Mouse (Mus musculus): ENCODE measurements around the gene Cc2d2a.
A peak's percentile ranks its signal among the peaks of the same experiment; 100 is the strongest.

Gene Cc2d2a

GRCm38 (mm10) chr5:43661997-43662961 lies at the start of gene Cc2d2a:
TSS of gene Cc2d2a (plus strand) at chr5:43662346.
- DNase-seq (ENCODE audit: low read depth, low spot score), result peak; percentile 53

GRCm38 (mm10) chr5:43621575-43622299 lies 40.4 kb upstream of the Cc2d2a start:
- DNase-seq (ENCODE audit: low read depth, low spot score), result no peak

- DNase-seq (ENCODE audit: low read depth, low spot score), result no peak
Measured at GRCm38 (mm10) chr5:43625407-43625806, 36.7 kb upstream of the Cc2d2a start.

DNA sequence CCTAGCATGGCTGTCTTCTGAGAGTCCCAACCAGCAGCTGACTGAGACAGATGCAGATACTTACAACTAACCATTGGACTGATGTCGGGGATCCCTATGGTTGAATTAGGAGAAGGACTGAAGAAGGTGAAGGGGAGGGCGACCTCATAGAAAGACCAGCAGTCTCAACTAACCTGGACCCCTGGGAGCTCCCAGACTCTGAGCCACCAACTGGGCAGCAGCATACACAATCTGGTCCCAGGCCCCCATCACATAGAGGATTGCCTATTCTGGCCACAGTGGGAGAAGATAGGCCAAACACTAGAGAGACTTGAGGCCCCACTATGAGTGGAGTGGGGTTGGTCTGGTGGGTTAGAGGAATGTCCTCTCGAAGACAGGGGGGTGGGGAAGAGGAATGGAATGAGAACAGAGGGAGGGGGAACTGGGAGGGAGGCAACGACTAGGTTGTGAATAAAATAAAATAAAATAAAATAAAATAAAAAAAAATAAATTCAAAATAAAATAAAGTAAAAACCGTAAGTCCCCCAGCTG lies 28.0 kb upstream of the Cc2d2a start:
- DNase-seq (ENCODE audit: low read depth, low spot score), result no peak

DNA sequence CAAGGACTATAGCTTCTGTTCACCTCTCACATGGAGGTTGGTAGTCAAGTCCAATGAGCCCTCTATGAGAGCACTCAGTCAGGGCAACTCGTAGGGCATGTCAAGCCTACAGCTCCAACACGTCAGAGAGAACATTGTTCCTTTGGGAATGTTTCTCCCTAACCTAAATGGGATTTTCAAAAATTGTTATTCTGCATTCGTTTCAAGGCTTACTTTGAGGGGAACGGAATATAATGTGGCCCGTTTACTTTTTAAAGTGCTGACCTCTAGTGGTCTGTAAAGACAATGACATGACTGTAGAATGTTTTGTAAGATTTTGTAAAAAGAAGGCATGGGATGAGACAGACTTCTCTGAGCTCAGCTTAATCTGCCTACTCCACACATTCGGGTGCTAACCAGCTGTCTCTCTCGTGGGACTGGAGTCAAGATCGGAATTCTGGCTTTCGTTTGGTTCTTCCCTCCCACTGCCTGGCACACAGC lies 27.5 kb upstream of the Cc2d2a start:
- DNase-seq (ENCODE audit: low read depth, low spot score), result peak; percentile 14

- DNase-seq (ENCODE audit: low read depth, low spot score), result no peak
Measured at GRCm38 (mm10) chr5:43645020-43645419, 17.1 kb upstream of the Cc2d2a start.

GRCm38 (mm10) chr5:43647098-43647774 lies 14.9 kb upstream of the Cc2d2a start:
- no peak for DNase-seq (ENCODE audit: low read depth, low spot score)

- no peak for DNase-seq (ENCODE audit: low read depth, low spot score)
Measured at GRCm38 (mm10) chr5:43661498-43661897, 648 bp upstream of the Cc2d2a start.

- DNase-seq (ENCODE audit: low read depth, low spot score), result no peak
Measured at GRCm38 (mm10) chr5:43663531-43663930, 1.4 kb downstream of the Cc2d2a start.

DNA sequence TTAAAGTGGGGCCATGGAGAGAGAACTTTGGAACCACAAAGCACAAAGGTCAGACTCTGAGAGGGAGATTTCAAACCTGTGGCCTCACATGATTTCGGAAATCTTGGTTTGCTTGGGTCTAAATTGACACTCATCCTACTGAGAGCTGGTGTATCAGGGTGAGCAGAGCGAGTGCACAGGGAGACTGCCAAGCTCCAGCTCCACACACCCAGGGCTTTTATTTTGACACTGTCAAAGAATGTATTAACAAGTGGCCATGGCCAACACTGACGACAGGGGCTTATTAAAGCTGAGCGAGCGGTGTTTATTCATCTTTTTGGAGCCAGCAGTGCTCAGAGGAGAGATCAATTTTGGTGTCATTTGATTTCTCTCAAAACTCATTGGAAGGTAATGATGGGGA lies 3.0 kb downstream of the Cc2d2a start:
- DNase-seq (ENCODE audit: low read depth, low spot score), result peak; percentile 40

DNA sequence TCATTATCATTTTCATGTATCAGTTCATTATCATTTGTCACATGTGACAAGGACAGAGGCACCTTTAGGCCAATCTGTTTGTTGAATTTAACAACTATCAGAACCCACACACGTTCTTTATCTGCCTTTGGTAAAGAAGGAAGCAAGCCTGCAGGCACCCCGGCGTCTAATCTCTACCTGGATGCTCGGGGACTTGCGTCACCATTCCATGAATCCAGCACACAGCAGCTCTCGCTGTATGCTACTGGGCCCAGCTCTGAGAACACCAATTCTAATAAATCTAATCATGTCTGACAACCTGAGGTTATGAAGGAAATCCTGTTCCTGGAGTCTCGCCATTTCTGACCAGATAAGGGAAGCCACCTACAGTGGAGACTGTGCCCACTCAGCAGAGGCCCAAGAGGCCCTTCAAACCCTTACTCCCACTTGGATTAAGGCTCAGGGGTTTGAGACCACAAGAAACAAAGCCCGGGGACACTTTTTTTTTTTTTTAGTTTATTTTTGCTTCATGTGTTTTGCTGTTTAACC lies 7.0 kb downstream of the Cc2d2a start:
- no peak for DNase-seq (ENCODE audit: low read depth, low spot score)

GRCm38 (mm10) chr5:43672177-43672911 lies 10.2 kb downstream of the Cc2d2a start:
- DNase-seq (ENCODE audit: low read depth, low spot score), result peak; percentile 77

DNA sequence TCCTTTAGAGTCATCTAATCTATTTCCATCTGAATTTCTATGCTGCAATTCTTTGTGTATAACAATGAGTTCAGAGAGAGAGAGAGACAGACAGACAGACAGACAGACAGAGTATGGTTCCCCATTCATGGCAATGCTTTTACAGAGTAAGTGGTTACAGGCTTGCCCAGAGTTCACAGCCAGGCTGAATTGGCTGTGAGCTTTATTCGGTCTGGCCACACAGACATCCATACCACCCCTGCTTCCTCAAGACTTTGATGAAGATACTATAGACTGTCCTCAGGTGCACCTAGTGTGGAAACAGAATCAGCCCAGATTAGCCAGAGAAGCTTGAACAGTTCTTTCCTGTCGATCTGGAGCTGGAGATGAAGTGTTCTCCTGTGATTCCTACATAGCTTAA lies 10.9 kb downstream of the Cc2d2a start:
- DNase-seq (ENCODE audit: low read depth, low spot score), result no peak

DNA sequence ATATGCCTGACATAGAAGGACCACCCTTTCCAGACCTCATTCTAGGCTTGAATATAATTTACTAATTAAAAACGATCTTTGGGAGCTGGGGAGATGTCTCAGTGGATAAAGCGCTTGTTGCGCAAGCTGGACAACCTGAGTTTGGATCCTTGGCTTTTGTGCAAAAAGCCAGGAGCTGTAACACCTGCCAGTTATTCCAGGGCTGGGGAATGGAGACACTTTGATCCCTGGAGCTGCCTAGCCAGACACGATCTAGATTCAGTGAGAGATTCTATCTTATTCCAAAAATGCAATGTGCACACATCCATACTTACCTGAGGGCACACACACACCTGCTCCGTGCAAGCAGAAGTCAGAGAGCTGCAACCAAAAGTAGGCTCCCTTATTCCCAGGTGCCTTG lies 23.3 kb downstream of the Cc2d2a start:
- DNase-seq (ENCODE audit: low read depth, low spot score), result no peak

- no peak for DNase-seq (ENCODE audit: low read depth, low spot score)
Measured at GRCm38 (mm10) chr5:43692489-43692888, 30.3 kb downstream of the Cc2d2a start.

- no peak for DNase-seq (ENCODE audit: low read depth, low spot score)
Measured at GRCm38 (mm10) chr5:43697133-43697532, 35.0 kb downstream of the Cc2d2a start.

GRCm38 (mm10) chr5:43699240-43699639 lies 37.1 kb downstream of the Cc2d2a start:
- DNase-seq (ENCODE audit: low read depth, low spot score), result no peak

GRCm38 (mm10) chr5:43721538-43722451 lies 59.6 kb downstream of the Cc2d2a start:
- DNase-seq (ENCODE audit: low read depth, low spot score), result no peak

GRCm38 (mm10) chr5:43722452-43722783 lies 60.3 kb downstream of the Cc2d2a start:
- no peak for DNase-seq (ENCODE audit: low read depth, low spot score)

DNA sequence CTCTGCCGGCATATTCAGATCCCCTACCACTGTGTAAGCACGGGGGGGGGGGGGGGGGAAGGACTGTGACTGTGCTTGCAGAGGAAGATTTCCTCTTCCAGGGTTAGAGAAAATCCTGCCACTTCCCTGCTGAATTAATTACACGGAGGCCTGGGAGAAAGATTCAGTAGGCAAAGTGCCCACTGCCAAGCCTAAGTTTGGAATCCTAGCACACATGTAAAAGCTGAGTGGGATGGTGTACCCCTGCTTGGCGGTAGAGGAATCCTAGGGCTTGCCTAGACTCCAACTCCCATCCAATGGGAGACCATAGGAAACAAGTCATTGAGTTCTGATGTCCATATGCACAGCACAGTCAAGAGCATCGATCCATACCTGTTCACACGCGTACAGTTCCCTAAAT lies 61.7 kb downstream of the Cc2d2a start:
- no peak for DNase-seq (ENCODE audit: low read depth, low spot score)

All from retina, postnatal 7 days (tissue).